Mouse (Mus musculus) 3T3-L1 (cell line): Measurements from ENCODE around the gene Ppp3ca.

ENCODE experiments used
- DNase-seq: peaks from one replicate; pipeline ENCODE4 v3.0.0-alpha.2; 2015; ENCODE audit warnings: low read depth, low spot score

Gene Ppp3ca

DNA sequence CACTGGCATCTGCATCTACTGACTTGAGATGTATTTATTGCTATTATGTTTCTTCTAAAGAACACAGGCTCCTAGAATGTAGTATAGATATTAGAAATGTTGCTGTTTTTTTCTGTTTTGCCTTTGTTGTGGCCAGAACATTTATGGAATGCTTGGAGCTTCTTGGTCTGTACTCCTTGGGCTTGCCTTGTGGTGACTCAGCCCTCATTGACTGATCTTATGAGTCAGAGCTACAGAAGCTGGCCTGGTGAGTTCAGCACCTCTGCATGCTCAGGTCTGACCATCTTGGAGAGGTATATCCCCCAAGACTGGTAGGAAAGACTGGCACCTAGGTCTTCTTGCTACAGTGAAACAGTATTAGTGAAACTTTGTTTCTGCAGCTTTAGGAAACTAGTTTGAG is 52.6 kb downstream of the Ppp3ca start:
- peak; percentile 90 for DNase-seq

DNA sequence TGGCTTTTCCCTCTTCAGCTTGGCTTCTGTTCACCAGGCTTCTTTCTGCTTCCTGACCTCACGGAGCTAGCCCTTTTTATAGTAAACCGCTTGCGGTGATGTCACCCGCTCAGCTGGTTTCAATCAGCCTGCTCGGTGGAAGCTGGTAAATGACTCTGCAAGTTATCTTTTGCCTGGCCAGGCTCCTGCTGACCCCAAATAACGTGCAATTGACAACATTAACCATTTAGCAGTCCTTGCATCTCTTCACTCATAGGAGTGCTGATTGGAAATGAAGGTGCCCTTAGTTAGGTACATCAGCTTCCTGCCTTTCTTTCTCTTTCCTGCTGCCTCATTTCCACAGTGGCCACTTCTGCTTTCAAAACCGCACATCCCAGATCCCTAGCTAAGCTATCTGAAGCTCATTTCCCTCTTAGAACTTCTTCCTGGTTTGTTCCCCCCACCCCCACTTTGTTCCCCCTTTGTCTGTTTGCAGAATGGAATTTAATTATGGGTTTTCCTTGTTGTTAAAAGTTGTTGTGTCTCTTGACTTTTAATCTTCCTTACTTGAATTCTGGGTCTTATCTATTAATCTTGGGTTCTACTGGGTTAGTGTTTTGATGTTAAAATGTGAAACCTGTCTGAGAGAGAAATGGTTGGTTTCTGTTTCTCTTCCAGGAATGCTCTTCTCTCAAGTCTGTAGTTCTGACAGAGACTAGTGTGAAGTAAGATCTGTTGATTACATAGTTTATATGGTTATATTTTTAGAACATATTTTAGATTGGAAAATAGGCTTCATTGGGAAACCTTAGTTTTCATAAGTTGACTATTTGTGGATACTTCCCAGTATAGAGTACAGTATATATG is 55.6 kb downstream of the Ppp3ca start:
- DNase-seq, result peak; percentile 49

DNA sequence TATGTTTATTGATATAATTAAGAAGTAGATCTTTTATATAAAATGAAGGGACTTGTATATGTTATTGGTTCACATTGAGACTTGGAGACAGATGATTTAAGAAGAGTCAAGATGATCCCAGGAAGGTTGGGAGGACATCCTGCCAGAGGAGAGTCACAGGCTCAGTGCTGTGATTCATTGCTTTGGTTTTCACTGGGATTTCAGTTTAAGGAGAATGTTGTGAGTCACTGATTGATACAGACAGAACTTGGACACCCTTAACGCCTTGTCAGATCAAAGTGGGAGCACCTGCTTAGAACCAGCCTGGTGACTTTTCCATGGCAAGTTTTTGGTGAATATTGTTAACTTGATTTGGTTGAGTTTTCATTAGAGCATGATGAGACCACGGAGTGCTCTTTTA is 58.0 kb downstream of the Ppp3ca start:
- DNase-seq, result peak; percentile 70

DNA sequence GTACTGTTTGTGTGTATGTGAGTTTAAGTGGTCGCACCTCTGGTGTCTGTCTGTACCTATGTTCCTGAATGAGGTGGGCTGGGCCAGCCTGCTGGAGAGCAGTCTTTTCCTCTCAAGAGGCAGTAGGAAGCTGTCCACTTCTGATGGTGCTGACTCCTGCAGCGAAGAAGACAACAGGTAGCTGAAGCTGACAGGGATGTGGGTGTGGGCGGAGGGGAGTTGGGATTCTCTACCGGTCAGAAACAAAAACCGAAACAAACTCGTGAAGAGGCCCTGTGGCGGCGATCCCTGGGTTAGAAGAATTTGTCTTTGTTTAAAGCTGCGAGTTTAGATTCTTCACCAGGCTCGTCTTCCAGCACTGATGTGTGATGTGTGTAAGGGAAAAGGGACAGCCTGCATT is 60.1 kb downstream of the Ppp3ca start:
- no peak for DNase-seq

DNA sequence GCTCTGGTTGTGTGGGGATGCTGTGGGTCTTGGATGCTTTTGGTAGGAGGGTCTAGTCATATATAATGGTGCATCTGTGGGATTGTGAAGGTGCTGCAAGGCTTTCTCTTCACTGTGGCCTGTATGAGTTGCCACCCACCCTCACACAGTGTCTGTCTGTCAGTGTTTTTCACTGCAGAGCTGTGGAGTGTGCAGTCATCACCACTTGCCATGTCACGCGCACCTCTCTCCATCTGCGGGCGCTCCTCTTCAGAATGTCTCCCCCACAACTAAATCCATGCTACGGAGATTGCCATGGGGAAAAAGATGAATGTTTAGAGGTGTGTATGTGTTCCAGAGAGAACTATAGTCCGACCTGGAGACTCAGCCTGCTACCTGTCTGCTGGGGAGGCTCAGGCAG is 61.7 kb downstream of the Ppp3ca start:
- DNase-seq, result no peak

DNA sequence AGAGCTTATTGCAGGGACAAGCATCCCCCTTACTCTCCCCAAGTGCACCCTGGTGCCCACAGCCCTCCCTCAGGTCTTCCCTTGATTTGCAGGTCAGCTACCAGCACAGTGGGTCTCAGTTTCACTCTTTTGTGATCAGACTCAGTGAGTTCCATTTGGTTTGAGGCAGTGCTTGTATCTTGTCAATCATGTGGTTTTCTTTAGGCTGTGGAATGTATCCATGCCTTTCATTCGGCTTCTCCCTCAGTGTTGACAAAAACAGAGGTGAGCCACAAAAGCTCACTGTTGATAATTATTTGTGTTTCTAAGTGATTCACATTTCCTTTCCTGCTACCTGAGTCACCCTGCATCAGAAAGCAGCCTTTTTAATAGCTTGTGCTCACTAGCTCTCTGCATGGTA is 66.1 kb downstream of the Ppp3ca start:
- peak; percentile 42 for DNase-seq

DNA sequence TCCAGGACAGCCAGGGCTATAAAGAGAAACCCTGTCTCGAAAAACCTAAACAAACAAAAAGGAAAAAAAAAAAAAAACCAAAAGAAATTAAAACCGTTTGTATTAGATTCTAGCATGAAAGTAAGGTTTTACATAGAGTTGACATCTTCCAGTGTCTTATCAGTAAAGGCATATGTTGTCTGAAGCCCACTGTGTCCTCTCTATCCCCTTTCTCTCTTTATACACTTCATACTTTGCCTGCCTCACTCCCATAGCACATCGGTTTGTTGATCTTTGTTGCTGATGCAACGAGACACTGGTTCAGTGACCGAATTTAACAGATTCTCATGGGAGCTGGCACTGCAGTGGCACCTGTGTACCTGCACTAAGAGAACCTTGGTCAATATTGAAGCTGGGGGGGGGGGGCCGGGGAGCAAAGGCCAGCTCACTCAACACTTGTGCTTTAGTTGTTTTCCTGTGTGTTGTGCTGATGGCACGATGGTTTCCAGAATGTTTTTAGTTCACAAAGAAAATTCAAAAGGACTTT is 66.9 kb downstream of the Ppp3ca start:
- DNase-seq, result no peak

DNA sequence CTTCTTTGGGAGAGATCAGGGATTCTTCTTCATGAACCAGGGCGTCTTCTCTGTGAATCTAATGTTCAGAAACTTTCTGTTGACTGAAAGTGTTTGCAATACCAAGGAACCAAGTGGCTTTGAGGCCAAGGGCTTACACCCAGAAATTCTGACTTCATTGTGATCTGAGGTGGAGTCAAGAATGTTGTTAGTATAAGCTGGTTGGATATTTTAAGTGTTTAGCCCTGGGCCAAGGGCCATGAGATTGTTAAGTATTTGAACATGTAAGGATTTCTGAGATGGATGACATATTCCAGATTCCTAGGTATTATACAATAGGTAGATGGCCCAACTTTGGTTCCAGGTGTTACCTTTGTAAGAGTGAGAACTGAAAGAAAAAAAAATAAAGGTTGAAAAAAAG is 68.5 kb downstream of the Ppp3ca start:
- no peak for DNase-seq

DNA sequence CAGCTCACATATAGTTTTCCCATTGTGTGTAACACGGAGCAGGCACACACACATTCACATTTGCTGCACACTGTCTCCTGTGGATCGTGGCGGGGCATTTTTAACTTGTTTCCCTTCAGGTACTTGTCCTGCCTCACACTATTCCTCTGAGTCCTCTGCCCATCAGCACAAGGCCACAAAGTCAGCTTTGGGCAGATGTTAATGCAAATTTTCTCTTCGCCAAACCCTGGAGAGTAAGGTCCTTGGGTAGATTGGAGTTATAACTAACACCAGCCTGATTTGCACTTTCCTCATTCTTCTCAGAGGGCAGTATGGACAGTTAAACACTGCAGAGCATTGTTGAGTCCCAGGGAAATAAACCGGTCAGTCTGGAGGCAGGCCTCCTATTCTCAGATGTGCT is 69.0 kb downstream of the Ppp3ca start:
- no peak for DNase-seq

DNA sequence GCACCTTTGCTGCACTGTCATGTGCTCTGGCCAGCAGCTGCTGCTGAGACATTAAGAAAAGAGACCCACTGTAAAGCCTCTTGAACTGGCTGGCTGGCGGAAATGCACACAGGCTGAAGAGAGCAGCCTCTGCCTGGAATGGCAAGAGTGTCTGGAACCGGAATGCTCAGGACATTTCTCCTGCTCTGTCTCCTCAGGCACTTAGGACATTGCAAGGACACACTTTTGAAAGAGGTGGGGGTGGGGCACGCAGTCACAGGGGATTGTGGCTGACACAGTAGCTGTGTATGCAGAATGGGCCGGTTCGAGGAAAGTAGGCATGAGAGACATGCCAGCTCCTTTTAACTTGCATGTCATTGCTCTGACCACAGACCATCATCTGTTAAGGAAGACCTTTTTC is 71.7 kb downstream of the Ppp3ca start:
- no peak for DNase-seq

DNA sequence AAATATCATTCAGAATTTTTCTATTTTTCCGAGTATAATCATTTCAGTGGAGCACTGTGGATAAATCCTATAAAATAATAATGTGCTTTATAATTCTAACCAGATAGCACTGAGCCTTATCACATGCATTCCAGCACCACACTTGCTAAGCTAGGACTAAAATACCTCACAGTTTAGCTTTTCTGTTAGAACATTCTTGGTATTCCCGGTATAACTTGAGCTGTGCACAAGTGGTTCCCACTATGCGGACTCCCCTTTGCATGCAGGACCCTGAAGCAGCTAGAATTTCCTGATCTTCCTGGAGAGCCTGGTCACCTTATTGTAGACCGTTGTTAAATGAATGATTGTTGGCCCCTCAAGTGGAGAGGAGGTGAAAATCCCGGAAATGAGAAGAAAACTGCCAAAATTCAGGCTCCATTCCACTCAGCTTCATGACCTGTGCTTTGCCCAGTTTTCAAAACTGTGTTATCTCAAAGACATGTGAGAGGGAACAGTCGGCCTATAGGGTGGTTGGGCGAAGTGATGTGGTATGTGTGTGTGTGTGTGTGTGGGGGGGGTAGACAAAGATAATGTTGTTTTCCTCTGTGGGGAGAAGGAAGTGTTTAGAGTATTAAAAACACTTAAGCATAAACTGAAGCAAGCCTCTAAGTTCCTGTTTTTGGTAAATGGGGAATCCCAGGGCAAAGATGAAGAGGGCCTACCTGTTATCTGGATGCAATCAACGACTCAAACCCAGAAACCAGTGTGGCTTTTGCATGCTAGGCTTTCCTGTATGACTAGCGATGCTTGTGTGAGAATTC is 72.5 kb downstream of the Ppp3ca start:
- no peak for DNase-seq

DNA sequence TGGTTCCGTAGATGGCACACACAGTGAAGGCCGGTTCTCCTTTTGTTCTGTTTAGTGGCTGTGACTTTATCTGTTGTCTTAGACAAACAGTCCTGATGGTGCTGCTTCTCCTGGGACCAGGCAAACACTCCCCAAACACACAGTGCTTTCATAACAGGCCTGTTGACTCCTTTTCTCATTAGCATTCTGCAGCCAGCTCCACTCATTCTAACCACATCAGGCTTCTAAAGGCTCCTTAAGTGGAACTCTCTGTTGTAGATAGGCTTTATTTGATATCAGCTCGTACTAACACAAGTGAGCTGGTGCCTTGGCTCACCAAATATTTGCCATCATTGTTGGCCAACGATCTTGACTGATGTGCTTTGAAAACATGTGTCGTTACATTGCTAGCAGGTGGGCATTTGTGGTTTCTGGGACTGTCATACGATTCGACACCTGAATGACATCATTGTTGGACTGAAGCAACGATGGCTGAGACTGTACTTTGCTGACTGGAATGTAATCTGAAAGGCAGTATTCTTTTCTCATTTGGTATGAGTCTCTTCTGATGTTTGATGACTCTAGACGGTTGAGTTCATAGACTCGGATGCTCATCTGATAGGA is 74.5 kb downstream of the Ppp3ca start:
- DNase-seq, result no peak

DNA sequence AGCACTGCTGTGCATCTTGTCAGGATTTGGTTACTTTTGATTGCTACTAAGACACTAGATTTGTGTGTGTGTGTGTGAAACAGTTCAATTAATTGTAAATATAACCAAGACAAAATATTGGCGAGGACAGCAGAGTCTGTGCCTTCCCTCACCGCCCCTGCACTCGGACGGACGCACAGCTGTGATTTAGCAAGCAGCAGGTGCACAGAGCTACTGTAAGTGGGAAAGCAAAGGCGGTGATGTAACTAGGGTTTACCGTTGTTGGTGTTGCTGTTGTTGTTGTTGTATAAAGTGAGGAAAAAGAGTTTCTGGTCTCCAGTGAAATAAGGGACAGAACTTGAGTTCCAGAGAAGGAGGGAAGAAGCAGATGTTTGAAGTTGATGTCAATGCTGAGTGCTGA is 75.5 kb downstream of the Ppp3ca start:
- no peak for DNase-seq

DNA sequence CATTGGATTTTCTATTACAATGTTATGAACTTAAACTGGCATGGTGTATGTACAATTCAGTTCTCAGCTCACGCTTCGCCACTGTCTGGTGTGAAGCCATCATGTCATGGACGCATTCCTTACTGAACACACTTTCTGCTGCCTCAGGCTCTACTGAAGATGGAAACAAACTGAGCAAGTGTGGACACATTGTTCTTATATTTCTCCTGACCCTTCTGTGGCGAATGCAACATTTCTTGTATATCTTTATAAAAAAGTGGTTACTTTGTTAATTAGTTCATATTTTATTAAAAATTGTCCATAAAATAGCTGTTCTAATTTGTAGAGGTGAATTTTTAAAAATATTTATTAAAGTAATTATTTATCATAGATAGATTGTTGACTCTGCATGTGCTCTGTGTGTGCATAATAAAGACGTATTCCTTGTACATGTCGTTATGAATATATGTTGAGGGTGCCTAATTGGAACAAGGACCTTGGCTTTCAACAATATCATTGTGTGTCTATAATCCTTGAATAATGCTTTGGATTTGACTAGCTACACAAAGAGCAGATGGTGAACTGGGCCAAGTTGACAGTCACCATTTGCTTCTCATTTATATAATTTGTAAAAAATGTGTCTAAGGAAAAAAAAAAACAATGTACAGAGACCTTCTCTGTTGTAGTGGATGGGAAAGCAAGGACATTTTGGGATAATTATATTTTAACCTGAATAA is 79.0 kb downstream of the Ppp3ca start:
- no peak for DNase-seq

DNA sequence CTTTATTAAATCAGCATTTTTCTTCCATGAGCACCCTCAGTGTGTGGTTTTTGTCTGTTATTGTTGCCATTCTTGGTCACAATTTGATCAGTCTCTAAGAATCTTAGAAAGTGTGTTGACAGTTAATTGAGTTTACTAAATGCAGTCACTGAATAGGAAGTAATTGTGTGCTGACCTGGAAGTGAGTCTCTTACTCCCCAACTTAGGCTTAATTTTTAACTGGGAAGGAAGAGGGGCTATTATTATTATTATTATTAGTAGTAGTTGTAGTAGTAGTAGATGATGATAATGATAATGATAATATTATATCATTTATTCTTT is 79.5 kb downstream of the Ppp3ca start:
- DNase-seq, result no peak

DNA sequence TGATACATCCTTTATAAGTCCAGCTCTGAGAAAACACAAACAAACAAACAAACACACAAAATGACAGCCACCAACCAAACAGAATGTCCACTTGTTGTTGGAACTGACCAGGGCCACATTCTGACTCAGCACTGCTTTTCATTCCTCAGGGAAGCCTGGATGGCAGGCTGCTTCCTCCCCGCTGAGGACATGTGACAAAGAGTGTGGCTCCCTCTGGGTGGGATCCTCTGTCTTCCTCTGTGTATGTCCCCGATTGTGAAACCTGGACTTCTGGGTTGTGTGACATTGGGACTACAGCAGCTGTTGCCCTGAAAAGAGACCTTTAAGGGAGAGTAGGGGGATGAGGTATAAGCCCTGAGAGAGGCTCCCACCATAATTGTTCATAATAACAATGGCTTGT is 80.0 kb downstream of the Ppp3ca start:
- DNase-seq, result no peak

DNA sequence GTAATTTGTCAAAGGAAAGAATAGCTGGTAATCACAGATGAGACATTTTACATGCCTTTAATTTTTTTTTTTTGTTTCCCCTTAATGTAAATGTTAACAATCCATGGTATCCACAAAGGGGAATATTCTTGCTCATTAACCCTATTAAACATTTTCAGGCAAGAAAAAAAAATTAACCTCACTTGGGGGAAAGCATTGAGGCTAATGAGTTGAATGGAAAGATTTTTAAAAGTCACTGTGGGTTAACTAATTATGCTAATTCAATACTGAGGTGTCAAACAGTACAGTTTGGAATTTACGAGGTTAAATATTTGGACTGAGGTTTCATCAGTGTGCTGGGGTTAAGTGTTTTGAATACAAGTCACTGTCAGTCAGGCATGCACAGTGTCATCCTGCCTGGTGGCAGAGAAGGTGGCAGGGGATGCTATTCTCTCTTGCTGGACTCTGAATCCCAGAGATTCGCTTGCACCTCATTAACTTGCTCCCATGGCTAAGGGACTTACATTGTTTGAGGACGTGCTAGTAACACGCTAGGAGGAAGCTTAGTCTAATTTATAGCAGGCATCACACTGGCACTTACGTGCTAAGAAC is 82.3 kb downstream of the Ppp3ca start:
- DNase-seq, result no peak

DNA sequence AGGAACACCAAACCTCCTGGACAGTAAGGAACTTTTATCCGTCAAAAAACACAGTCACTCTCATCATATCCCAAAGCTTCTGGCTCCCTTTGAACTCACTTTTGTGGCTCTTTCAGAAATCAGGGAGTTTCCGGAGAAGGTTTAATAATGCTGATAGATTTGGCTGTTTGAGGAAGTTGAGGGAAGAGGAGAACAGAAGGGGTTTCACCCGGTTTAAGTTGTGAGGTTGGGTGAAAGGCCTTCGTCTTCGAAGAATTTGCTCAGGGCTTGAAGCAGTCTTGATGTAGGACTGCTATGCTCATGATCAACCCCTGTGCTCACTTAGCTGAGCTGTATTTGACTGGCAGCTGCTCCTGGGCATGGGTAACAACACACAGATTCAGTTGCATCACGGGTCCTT is 86.2 kb downstream of the Ppp3ca start:
- no peak for DNase-seq

DNA sequence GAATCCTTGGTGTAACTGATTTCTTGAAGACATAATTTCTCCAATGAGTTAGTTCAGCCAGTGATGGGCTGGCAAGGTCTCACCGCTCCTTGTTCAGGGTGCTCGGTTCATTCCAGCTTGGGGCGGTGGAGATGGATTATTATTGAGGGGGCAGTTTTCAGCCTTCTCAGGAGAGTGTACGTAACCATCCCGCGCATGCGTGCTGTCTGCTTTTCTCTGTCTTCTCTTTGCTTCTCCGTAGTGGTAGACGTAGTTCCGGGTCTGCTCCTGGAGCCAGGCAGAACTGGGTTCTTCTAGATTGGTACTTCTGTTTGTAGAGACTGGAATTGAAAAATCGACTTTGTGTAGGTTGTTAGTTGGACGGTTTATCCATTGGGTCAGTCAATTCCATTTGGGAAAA is 89.5 kb downstream of the Ppp3ca start:
- no peak for DNase-seq

DNA sequence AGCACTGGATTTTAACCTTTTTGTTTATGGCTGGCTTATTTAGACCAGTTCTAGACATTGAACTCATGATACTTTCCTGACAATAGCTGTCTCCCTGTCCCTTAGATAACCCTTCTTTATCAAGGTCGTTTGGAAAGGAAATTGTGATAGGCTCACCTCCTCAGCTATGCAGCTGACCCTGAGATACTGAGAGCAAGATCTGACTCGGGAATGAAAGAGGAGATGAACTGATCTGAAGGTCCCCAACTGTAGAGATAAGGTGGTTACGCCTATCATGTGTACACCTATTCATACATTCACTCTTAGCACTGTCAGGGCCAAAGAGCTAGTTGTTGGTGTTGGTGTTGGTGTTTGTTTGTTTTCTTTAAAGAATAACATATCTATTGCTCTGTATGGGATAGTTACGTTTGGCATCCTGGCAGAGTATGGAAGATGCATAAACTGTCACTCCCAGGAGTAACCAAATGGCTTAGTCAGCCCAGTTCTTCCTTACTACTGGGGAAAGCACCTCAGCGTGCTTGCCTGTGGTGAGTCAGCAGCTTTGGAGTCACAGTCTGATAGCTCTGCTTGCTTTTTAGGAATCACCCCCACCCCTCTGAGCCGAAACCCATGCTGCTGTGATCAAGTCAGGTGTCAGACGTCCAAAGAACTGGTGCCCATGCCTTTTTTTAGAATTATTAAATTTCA is 91.5 kb downstream of the Ppp3ca start:
- DNase-seq, result peak; percentile 72

DNA sequence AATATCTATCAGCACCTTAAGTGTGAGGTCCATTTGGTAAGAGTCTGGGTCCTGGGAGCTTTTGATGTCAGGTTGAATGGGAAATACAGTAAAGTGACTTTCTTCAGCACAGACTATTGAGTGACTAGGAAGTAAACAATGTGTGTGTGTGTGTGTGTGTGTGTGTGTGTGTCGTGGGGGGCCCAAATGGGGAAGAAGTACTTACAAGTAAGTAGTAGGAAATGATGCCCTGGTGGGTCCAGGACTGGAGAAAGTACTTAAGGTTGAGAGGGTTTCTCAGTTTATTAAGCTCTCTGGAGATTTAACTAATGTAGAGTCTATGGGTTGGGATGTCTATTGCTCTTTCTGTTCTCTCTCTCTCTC is 92.0 kb downstream of the Ppp3ca start:
- DNase-seq, result no peak
